Mouse (Mus musculus) cerebral cortex, adult 2 months (tissue): ENCODE results near the gene Rpusd2.

Experiments
- WGBS: fragments of 180-500 bp; shearing (Covaris S2); methylation state at CpG from one replicate; pipeline ENCODE4 v1.1.7; 2018; 5-methylcytosine and 5-hydroxymethylcytosine counted together

Rpusd2 gene

DNA sequence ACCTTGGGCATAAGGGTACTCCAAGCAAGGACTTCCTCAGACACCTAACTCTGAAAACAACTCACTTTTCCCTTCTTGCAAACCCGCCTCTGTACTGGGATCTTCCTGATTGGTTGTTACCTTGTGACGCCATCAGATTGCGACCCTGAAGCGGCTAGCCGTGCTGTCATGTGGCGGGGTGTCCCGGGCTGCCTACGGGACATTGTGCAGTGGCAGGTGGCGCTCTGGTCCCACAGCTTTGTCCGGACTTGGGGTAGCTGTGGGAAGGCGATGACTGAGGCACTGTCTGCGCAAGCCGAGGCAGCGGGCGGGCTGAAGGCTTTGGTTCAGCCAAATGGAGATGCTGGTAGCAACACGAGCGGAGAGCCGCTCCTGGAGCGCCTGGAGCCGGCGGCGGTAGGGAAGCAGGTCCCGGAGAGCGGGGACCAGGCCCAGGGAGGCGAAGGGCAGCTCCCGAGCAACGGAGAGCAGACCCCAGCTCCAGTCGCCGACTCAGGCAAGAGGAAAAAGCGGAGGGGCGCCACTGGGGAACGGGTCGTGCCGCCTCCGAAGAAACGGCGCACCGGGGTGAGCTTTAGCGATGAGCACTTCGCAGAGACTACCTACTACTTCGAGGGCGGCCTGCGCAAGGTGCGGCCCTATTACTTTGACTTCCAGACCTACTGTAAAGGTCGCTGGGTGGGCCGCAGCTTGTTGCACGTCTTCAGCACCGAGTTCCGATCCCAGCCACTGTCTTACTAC, at the start of gene Rpusd2:
Rpusd2 (plus strand) TSS at position 135 of the 741 bp plus-strand sequence.
- under 1% methylated on average over 49 of the region's 49 CpGs for WGBS

GRCm38 (mm10) chr2:118995490-118995889, 39.1 kb upstream of the Rpusd2 start:
- WGBS = 38% methylated on average over 5 of the region's 5 CpGs

GRCm38 (mm10) chr2:118995919-118996797, 38.4 kb upstream of the Rpusd2 start:
- WGBS = 37% methylated on average over 16 of the region's 16 CpGs

GRCm38 (mm10) chr2:118996798-118997105, 37.8 kb upstream of the Rpusd2 start:
- 57% methylated on average over 1 of the region's 1 CpGs for WGBS

DNA sequence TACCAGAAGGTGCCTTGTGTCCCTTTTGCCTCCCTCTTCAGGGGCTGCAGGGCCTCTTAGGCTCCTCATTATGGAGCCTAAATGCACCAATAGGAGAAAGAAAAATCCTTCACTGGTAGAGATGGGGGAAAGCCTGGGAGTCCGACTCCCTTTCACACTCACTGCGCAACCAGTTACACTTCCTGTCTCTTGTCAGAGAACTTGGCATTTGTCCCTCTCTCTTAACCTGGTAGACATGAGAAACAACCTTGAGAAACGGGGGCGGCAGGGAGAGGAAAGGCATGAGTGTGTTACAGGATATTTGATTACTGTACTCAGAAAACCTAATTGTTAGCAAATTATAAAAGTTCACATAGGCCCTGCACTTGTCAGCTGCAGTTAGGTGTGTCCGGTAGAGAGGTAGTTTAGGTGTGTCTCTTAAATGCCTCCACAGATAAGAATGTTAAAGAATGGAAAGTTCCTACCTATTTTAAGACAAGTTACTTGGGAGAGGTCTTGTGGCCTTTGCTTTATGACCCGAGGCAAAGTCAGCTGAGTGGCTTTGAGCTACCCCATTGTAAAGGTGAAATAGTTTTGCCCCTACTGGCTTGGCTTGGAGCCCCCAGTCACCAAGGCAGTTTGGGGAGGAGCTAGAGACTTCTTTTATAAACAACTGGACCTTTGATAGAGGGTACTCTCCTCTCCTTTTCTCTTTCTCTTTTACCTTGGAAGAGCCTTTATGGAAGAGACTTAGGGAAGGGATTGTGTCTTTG, 36.3 kb upstream of the Rpusd2 start:
- 83% methylated on average over 6 of the region's 6 CpGs for WGBS

DNA sequence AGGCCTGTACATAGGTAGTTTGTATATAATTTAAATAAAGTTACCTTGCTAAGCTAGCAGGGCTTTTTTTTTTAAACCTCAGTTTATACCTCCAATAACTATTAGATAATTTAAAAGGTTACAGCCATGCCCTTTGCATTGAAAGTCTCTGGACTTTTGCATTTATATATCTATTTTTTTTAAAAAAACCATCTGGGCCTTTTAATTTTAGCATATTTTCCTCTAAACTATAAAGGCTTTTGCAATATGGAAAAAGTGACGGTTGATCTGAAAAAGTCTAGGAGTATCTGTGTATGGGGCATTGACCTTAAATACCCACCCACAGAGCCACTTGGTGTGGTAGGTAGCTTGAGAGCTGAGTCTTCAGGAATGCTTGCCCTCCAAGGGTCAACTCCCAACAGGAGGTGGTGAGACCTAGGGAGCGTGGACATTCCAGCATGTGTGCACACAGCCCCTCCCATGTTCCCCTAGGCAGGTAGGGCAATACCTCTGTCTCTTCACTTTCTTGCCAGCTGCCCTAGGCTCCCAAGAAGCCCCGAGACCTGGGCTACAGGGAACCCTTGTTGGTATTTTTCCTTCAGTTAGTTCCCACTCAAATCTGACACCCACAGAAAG, 35.5 kb upstream of the Rpusd2 start:
- WGBS = 77% methylated on average over 3 of the region's 3 CpGs

DNA sequence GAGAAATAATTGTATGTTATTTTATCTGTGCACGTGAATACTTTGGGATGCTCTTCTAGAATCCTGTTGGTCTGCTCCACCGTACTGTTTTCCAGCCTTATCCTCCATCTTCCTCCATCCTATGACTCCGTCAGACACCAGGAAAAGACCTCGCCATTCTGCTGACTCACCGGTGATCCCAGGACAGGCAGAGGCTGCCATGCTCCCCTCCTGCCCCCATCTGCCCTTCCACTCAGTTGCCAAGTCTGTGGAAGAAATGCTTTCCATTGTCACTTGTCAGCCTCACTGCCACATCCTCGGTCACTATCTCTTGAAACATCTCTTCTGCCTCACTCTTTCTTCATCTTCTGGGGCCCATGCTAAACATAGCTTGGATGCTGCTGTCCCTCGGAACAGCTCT, 27.7 kb upstream of the Rpusd2 start:
- WGBS = 86% methylated on average over 7 of the region's 7 CpGs

DNA sequence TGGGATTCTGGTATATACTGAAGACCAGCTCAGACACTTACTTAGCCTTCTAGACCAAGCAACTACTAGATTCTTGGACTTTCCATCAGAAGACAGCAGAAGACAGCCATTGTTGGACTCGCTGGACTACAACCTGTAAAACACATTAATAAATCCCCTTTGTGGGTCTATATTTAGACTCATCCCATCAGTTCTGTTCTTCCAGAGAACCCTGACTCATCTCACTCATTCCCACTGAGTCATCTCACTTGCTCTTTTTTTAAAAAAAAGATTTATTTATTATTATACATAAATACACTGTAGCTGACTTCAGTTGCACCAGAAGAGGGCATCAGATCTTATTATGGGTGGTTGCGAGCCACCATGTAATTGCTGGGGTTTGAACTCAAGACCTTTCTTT, 25.2 kb upstream of the Rpusd2 start:
- 97% methylated on average over 2 of the region's 2 CpGs for WGBS

GRCm38 (mm10) chr2:119014989-119015388, 19.6 kb upstream of the Rpusd2 start:
- 75% methylated on average over 7 of the region's 7 CpGs for WGBS

GRCm38 (mm10) chr2:119015604-119016180, 18.9 kb upstream of the Rpusd2 start:
- WGBS = 70% methylated on average over 12 of the region's 12 CpGs

- WGBS = 86% methylated on average over 4 of the region's 4 CpGs
These were observed 18.3 kb upstream of the Rpusd2 start for GRCm38 (mm10) chr2:119016312-119016711.

DNA sequence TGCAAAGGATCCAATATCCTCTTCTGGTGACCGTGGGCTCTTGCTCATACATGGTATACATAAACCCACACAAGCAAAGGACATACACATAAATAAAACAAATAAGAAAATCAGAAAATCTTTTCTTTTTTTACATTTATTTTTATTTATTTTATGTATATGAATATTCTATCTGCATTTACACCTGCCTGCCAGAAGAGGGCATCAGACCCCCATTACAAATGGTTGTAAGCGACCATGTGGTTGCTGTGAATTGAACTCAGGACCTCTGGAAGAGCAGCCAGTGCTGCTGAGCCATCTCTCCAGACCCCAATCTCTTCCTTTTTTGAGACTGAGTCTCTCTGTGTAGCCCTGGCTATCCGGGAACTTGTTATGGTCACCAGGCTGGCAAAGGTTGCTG, 16.9 kb upstream of the Rpusd2 start:
- 95% methylated on average over 3 of the region's 3 CpGs for WGBS

DNA sequence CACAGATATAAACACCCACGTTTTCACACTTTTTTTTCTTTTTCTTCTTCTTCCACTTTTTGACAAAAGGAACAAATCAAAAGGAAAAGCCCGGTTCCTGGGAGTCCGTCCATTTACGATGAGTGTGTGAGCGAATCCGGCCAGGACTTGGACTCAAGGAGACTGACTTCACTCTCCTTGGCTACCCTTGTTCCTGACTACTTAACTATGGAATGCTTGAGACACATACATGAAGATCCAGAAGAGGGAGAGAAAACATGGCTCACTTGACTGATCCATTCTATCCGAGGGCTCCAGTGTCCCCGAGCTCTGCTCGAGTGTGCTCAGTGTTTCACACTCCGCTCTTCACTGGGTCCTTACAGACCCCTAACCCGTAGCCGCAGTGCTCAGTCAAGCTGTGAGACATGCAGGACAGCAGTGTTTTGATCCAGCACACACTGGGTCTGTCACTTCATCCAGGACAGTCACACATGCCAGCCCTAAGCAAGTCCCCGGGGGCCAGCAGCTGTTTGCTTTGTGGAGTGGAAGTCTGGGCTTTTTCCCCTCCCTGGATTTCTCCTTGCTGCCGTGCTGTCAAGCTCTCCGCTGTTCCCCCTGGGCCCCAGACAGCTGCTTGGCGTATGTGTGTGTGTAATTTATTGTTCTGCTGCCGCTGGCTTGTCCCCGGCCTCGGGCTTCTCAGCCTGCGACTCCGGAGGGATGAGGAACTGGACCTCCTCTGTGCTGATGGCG, 16.0 kb upstream of the Rpusd2 start:
- WGBS = 58% methylated on average over 22 of the region's 22 CpGs

DNA sequence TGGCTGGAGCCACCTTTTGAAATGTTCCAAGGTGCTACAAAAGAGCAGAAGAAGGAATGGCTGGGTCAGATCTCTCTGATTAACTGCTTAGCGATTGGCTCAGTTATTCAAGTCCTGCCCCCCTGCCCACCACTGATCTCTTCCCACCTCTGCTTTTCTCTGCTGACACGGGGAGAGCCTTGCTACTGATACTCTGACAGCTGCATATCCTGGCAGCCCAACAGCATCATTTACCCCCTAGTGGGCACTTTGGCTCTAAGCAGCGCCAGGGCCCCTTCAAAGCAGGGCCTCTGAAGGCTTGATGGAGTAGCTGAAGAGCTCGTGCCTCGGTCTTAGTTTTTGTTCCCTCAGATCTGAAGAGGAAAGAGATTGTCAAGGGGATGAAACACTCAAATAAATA, 15.5 kb upstream of the Rpusd2 start:
- 58% methylated on average over 5 of the region's 5 CpGs for WGBS

GRCm38 (mm10) chr2:119019538-119019937, 15.1 kb upstream of the Rpusd2 start:
- whole genome bisulfite sequencing = 54% methylated on average over 4 of the region's 4 CpGs

DNA sequence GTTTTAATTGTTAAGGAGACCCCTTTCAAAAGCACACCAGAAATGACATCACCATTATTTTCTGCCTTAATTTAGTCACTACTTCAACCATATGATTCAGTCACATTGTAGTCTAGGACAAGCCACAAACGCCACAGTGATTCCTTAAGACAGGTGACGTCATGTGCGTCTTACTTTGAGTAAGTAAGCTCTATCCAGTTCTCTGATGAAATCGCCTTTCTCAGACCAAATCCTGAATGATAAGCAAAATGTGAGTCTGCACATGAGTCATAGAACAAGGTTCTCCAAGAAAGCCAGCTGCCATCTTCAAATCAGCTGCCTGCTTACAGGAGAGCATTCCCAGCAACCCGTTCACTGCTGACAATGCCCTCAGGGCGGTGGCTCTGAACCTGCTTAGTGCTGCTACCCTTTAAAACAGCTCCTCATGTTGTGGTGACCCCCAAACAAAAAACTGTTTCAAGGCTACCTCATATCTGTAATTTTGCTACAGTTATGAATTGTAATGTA, 11.4 kb upstream of the Rpusd2 start:
- 85% methylated on average over 6 of the region's 6 CpGs for WGBS

DNA sequence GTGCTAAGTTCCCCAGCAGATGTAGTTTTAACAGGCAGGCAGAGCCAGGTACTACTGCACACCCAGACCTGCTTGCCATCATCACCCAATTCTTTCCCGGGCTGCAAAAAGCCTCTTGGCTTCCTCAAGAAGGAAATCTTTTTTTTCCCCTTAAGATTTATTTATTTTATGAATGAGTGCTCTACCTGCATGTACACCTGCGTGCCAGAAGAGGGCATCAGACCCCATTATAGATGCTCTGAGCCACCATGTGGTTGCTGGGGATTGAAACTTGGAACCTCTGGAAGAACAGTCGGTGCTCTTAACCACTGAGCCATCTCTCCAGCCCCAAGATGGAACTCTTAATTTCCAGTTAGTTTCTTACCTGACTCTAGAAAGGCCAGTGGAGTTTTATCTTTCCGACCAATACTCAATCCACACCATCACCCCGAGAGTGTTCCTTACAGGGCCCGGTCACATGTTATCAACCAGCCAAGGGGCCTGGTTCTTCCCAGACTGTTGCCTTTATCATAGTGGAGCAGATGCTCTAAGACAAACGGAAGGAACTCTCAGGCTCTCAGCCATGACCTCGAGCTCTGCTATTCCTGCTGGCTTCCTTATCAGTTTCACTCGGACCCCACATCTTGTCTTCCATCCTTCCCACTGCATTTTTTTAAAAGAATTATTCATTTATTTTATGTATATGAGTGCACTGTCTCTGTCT, 9.9 kb upstream of the Rpusd2 start:
- WGBS = 74% methylated on average over 9 of the region's 9 CpGs

GRCm38 (mm10) chr2:119025239-119025616, 9.4 kb upstream of the Rpusd2 start:
- 79% methylated on average over 4 of the region's 4 CpGs for WGBS

GRCm38 (mm10) chr2:119026951-119027350, 7.6 kb upstream of the Rpusd2 start:
- WGBS = 89% methylated on average over 4 of the region's 4 CpGs

GRCm38 (mm10) chr2:119028941-119029551, 5.5 kb upstream of the Rpusd2 start, which contains the start of gene Ccdc32:
Ccdc32 (minus strand) TSS chr2:119029393.
- WGBS = under 1% methylated on average over 28 of the region's 28 CpGs
